Mouse (Mus musculus) MEL (cell line): ENCODE results near the gene Urah. TPM values are rescaled to one million over a fixed set of nuclear protein-coding genes. Genes with fewer than 3 reads are reported as not detected.

ENCODE experiments used
- DNase-seq: peaks from one replicate; pipeline ENCODE4 v3.0.0; 2011; ENCODE audit warnings: low read depth, low spot score
- H3K27ac ChIP-seq: 2 replicates; pipeline ENCODE4 v1.5.1; 2012; ENCODE audit warnings: low read depth, mild to moderate bottlenecking, control low read depth, low read length, moderate library complexity; ENCODE audit not compliant: control insufficient read depth
- H3K27me3 ChIP-seq, 2 experiments: fragments of 150-350 bp in 1 of 2; sonication (generic) in 1 of 2; 2 replicates each; pipeline ENCODE4 v1.6.1; 2012; ENCODE audit warnings: low read length in 2 of 2, mild to moderate bottlenecking in 2 of 2, improper control_type of control experiment in 1 of 2, moderate library complexity in 1 of 2; ENCODE audit not compliant: insufficient read depth in 2 of 2, control insufficient read depth in 1 of 2
- H3K36me3 ChIP-seq, 2 experiments: 2 replicates each; pipeline ENCODE4 v1.6.1; 2012 to 2014; ENCODE audit warnings: low read length in 2 of 2, improper control_type of control experiment in 1 of 2, inconsistent platforms in 1 of 2, mild to moderate bottlenecking in 1 of 2; ENCODE audit not compliant: insufficient read depth in 2 of 2, control insufficient read depth in 1 of 2
- H3K4me1 ChIP-seq, 2 experiments: fragments of 150-350 bp in 1 of 2; sonication (generic) in 1 of 2; 2 replicates each; pipeline ENCODE4 v1.6.1; 2012; ENCODE audit warnings: low read length in 2 of 2, improper control_type of control experiment in 1 of 2, mild to moderate bottlenecking in 1 of 2; ENCODE audit not compliant: insufficient read depth in 2 of 2, control insufficient read depth in 1 of 2
- H3K4me3 ChIP-seq, 2 experiments: fragments of 150-350 bp in 1 of 2; sonication (generic) in 1 of 2; 2 replicates each; pipeline ENCODE4 v1.5.1; 2012; ENCODE audit warnings: low read depth in 2 of 2, low read length in 2 of 2, mild to moderate bottlenecking in 2 of 2, moderate library complexity in 2 of 2, control low read depth in 1 of 2, improper control_type of control experiment in 1 of 2; ENCODE audit not compliant: control insufficient read depth in 1 of 2, insufficient read depth in 1 of 2
- H3K79me2 ChIP-seq: 2 replicates; pipeline ENCODE4 v1.6.1; 2012; ENCODE audit warnings: mild to moderate bottlenecking, low read length, moderate library complexity; ENCODE audit not compliant: control insufficient read depth, poor library complexity, insufficient read depth
- H3K9ac ChIP-seq: 2 replicates; pipeline ENCODE4 v1.6.1; 2012; ENCODE audit warnings: low read depth, mild to moderate bottlenecking, control low read depth, low read length, moderate library complexity; ENCODE audit not compliant: control insufficient read depth, poor library complexity, severe bottlenecking
- H3K9me3 ChIP-seq: fragments of 150-350 bp; sonication (generic); replicated peaks from 2 replicates; pipeline ENCODE4 v1.6.1; 2012; ENCODE audit warnings: mild to moderate bottlenecking, low read length, improper control_type of control experiment, moderate library complexity; ENCODE audit not compliant: insufficient read depth
- BHLHE40 ChIP-seq: IDR thresholded peaks from 2 replicates; pipeline ENCODE4 v1.6.1; 2012; ENCODE audit warnings: low read depth, mild to moderate bottlenecking, inconsistent platforms, low read length, improper control_type of control experiment, borderline replicate concordance
- CHD2 ChIP-seq: IDR thresholded peaks from 2 replicates; pipeline ENCODE4 v1.6.1; 2011; ENCODE audit warnings: low read length, improper control_type of control experiment
- CTCF ChIP-seq, 3 experiments: IDR thresholded peaks in 2 of 3; conservative IDR thresholded peaks in 1 of 3; 2 replicates each; pipeline ENCODE4 v1.5.1; 2011 to 2012; ENCODE audit warnings: low read length in 3 of 3, low read depth in 2 of 3, mild to moderate bottlenecking in 2 of 3, improper control_type of control experiment in 1 of 3, inconsistent platforms in 1 of 3, mixed read lengths in 1 of 3, moderate library complexity in 1 of 3; ENCODE audit not compliant: control insufficient read depth in 1 of 3, insufficient read depth in 1 of 3, poor library complexity in 1 of 3, severe bottlenecking in 1 of 3
- E2F4 ChIP-seq: IDR thresholded peaks from 2 replicates; pipeline ENCODE4 v1.6.1; 2011; ENCODE audit warnings: low read depth, low read length, improper control_type of control experiment, borderline replicate concordance
- EP300 ChIP-seq, 2 experiments: IDR thresholded peaks; 2 replicates each; pipeline ENCODE4 v1.6.1; 2011; ENCODE audit warnings: improper control_type of control experiment in 2 of 2, low read length in 2 of 2, low read depth in 1 of 2, mild to moderate bottlenecking in 1 of 2
- ETS1 ChIP-seq: IDR thresholded peaks from 2 replicates; pipeline ENCODE4 v1.6.1; 2012; ENCODE audit warnings: low read depth, mild to moderate bottlenecking, inconsistent platforms, low read length, improper control_type of control experiment, moderate library complexity
- GABPA ChIP-seq: IDR thresholded peaks from 2 replicates; pipeline ENCODE4 v1.6.1; 2012; ENCODE audit warnings: low read depth, mild to moderate bottlenecking, inconsistent platforms, low read length, improper control_type of control experiment, moderate library complexity
- HCFC1 ChIP-seq: IDR thresholded peaks from 2 replicates; pipeline ENCODE4 v1.6.1; 2012; ENCODE audit warnings: low read depth, mild to moderate bottlenecking, inconsistent platforms, low read length, improper control_type of control experiment, moderate library complexity
- KAT2A ChIP-seq: conservative IDR thresholded peaks from 2 replicates; pipeline ENCODE4 v1.6.1; 2012; ENCODE audit warnings: low read depth, low read length, improper control_type of control experiment, inconsistent platforms
- MAFK ChIP-seq: IDR thresholded peaks from 2 replicates; pipeline ENCODE4 v1.6.1; 2011; ENCODE audit warnings: low read depth, mild to moderate bottlenecking, low read length, improper control_type of control experiment, borderline replicate concordance
- MAX ChIP-seq: IDR thresholded peaks from 2 replicates; pipeline ENCODE4 v1.6.1; 2011; ENCODE audit warnings: low read length, improper control_type of control experiment
- MAZ ChIP-seq: IDR thresholded peaks from 2 replicates; pipeline ENCODE4 v1.6.1; 2012; ENCODE audit warnings: low read depth, mild to moderate bottlenecking, inconsistent platforms, low read length, improper control_type of control experiment
- MXI1 ChIP-seq: IDR thresholded peaks from 2 replicates; pipeline ENCODE4 v1.6.1; 2011; ENCODE audit warnings: mild to moderate bottlenecking, low read depth, low read length, improper control_type of control experiment
- MYB ChIP-seq: IDR thresholded peaks from 2 replicates; pipeline ENCODE4 v1.6.1; 2011; ENCODE audit warnings: mild to moderate bottlenecking, low read depth, low read length, improper control_type of control experiment
- NELFE ChIP-seq: IDR thresholded peaks from 2 replicates; pipeline ENCODE4 v1.6.1; 2011; ENCODE audit warnings: low read depth, low read length, improper control_type of control experiment
- NRF1 ChIP-seq: IDR thresholded peaks from 2 replicates; pipeline ENCODE4 v1.6.1; 2014; ENCODE audit warnings: low read depth, mild to moderate bottlenecking, inconsistent platforms, low read length, improper control_type of control experiment, moderate library complexity; ENCODE audit not compliant: poor library complexity, insufficient read depth, severe bottlenecking
- POLR2A ChIP-seq, 2 experiments: IDR thresholded peaks; 2 replicates each; pipeline ENCODE4 v1.6.1; 2011 to 2012; ENCODE audit warnings: low read length in 2 of 2, mild to moderate bottlenecking in 2 of 2, control low read depth in 1 of 2, improper control_type of control experiment in 1 of 2, low read depth in 1 of 2, moderate library complexity in 1 of 2; ENCODE audit not compliant: control insufficient read depth in 1 of 2, insufficient read depth in 1 of 2, poor library complexity in 1 of 2
- POLR2AphosphoS5 ChIP-seq: IDR thresholded peaks from 2 replicates; pipeline ENCODE4 v1.6.1; 2012; ENCODE audit warnings: low read depth, borderline replicate concordance, mild to moderate bottlenecking, inconsistent platforms, low read length, moderate library complexity, mixed read lengths
- RCOR1 ChIP-seq: IDR thresholded peaks from 2 replicates; pipeline ENCODE4 v1.6.1; 2012; ENCODE audit warnings: low read depth, mild to moderate bottlenecking, inconsistent platforms, low read length, improper control_type of control experiment
- SIN3A ChIP-seq: IDR thresholded peaks from 2 replicates; pipeline ENCODE4 v1.6.1; 2012; ENCODE audit warnings: low read length, improper control_type of control experiment, inconsistent platforms
- TCF12 ChIP-seq: IDR thresholded peaks from 2 replicates; pipeline ENCODE4 v1.6.1; 2014; ENCODE audit warnings: low read depth, mild to moderate bottlenecking, inconsistent platforms, low read length, improper control_type of control experiment, moderate library complexity
- UBTF ChIP-seq: IDR thresholded peaks from 2 replicates; pipeline ENCODE4 v1.6.1; 2012; ENCODE audit warnings: low read depth, mild to moderate bottlenecking, inconsistent platforms, low read length, improper control_type of control experiment, moderate library complexity, borderline replicate concordance; ENCODE audit not compliant: insufficient read depth
- ZKSCAN1 ChIP-seq: IDR thresholded peaks from 2 replicates; pipeline ENCODE4 v1.6.1; 2012; ENCODE audit warnings: low read depth, mild to moderate bottlenecking, inconsistent platforms, low read length, improper control_type of control experiment, moderate library complexity
- ZMIZ1 ChIP-seq: IDR thresholded peaks from 2 replicates; pipeline ENCODE4 v1.6.1; 2012; ENCODE audit warnings: low read depth, mild to moderate bottlenecking, inconsistent platforms, low read length, improper control_type of control experiment, moderate library complexity
- ZNF384 ChIP-seq: IDR thresholded peaks from 2 replicates; pipeline ENCODE4 v1.6.1; 2012; ENCODE audit warnings: low read depth, mild to moderate bottlenecking, inconsistent platforms, low read length, improper control_type of control experiment
- polyA plus RNA-seq, 2 experiments: library from polyadenylated mRNA; stranded (reverse) in 1 of 2; unstranded in 1 of 2; fragments of >175 nt in 1 of 2; fragments of >200 nt in 1 of 2; gene quantifications; 2 replicates each; pipeline versions ENCODE4 v1.2.1 to v1.2.4; 2012; ENCODE audit warnings: low replicate concordance in 2 of 2, low read depth in 1 of 2; ENCODE audit not compliant: insufficient read length in 2 of 2, insufficient read depth in 1 of 2, missing spikeins in 1 of 2
- total RNA-seq: library from RNA; depleted of rRNA; stranded (reverse); fragments of 300-350 nt; gene quantifications from 2 replicates; pipeline ENCODE4 v1.2.3, GENCODE M21; 2012

Urah gene
- total and polyA plus RNA-seq, 3 experiments: not detected

GRCm38 (mm10) chr7:140831447-140831846, 3.4 kb upstream of the Urah start:
- no peak for DNase-seq
- H3K79me2 ChIP-seq: no peaks in the 10 kb centered on the region
- peaks cover 6 to 13% of the 10 kb centered on the region in 2 experiments for H3K27me3 ChIP-seq
- no peak overlapping the region for H3K27ac ChIP-seq
- no peaks in the 10 kb centered on the region for H3K9me3 ChIP-seq
- no peak overlapping the region for H3K9ac ChIP-seq
- H3K36me3 ChIP-seq: no peaks in the 10 kb centered on the region
- TF ChIP-seq HCFC1 (no peak), EP300 (IDR thresholded peaks at IDR 0.05; ENCODE audit: low read depth in 1 of 2, low read length in 2 of 2) (no peak), RCOR1 (no peak), NELFE (no peak), CTCF (IDR thresholded peaks at IDR 0.05 in 2 of 3, conservative IDR thresholded peaks at IDR 0.05 in 1 of 3; ENCODE audit: control insufficient read depth in 1 of 3, insufficient read depth in 1 of 3, low read depth in 2 of 3, low read length in 3 of 3, poor library complexity in 1 of 3, severe bottlenecking in 1 of 3) (no peak), POLR2AphosphoS5 (no peak), UBTF (no peak), KAT2A (no peak), SIN3A (no peak), E2F4 (no peak), NRF1 (no peak), MXI1 (no peak), GABPA (no peak), ZNF384 (no peak), ZMIZ1 (no peak)
- H3K4me1 ChIP-seq: no peaks in the 10 kb centered on the region
- H3K4me3 ChIP-seq: no peak overlapping the region

- Histone ChIP-seq H3K9me3 (no peaks in the 10 kb centered on the region), H3K4me3 (no peak overlapping the region), H3K9ac (no peak overlapping the region), H3K27ac (no peak overlapping the region), H3K36me3 (no peaks in the 10 kb centered on the region), H3K27me3 (peaks cover 6 to 13% of the 10 kb centered on the region in 2 experiments), H3K4me1 (peaks cover 2 to 3% of the 10 kb centered on the region in 2 experiments; a peak in 1 of 4 replicates), H3K79me2 (no peaks in the 10 kb centered on the region)
- DNase-seq: no peak
- TF ChIP-seq ZNF384 (no peak), ZKSCAN1 (no peak), BHLHE40 (no peak), CTCF (IDR thresholded peaks at IDR 0.05 in 2 of 3, conservative IDR thresholded peaks at IDR 0.05 in 1 of 3; ENCODE audit: control insufficient read depth in 1 of 3, insufficient read depth in 1 of 3, low read depth in 2 of 3, low read length in 3 of 3, poor library complexity in 1 of 3, severe bottlenecking in 1 of 3) (no peak), TCF12 (no peak), CHD2 (no peak), RCOR1 (no peak), MYB (no peak), ETS1 (no peak), MAX (no peak), MAZ (no peak), E2F4 (no peak), POLR2AphosphoS5 (no peak), KAT2A (no peak), MAFK (no peak), POLR2A (IDR thresholded peaks at IDR 0.05; ENCODE audit: control insufficient read depth in 1 of 2, insufficient read depth in 1 of 2, low read depth in 1 of 2, low read length in 2 of 2, poor library complexity in 1 of 2) (no peak), MXI1 (no peak), SIN3A (no peak)
Measured at GRCm38 (mm10) chr7:140833341-140833740, 1.5 kb upstream of the Urah start.
